Mouse (Mus musculus): ENCODE measurements around the gene Brca2. TPM values are rescaled to one million over a fixed set of nuclear protein-coding genes. Genes with fewer than 3 reads are reported as not detected.

The Brca2 gene
- total RNA-seq, 2 experiments from 2014 or later, result 5.7 to 6.0 TPM

DNA sequence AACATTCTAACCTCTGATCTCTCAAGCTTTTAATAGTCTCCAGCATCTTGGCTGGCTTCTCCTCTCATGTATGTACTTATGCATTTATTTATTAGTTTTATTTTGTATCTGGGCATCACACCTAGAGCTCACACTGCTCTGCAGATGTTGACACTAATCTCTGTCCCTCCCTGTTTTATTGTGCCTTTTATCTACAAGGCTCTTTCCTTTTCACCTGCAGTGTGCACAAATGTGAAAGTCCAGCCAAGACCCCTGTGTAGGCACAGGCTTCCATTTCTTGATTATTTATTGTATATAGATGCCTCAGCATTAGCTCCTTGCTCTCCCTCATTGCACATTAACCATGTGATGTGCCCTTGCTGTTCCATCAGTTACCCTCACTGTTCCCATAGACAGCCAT, 38.9 kb downstream of the Brca2 start:
- DNase-seq (ENCODE audit: low spot score in 2 of 2), result no peak
- intact Hi-C loops (cut with DNase I), result no loop called here

DNA sequence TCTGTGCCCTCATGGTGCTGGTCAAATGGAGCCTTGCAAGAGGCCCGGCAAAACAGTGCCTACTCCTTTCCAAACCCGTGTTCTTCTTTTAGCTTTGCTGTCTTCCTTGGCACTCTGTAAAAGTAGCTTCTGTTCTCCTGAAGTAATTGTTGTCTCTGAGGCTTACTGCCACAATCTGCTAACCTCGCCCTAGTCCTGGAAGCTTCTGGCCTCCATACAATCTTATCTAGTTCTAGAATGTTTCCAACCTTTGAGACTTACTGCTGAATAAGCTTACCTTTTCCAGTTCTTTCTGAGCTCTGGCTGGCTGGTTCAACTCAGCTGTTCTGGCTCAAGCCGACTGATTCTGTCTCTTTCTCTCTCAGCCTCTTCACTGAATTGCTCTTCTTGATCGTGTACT, 39.4 kb downstream of the Brca2 start:
- intact Hi-C loops (cut with DNase I), result no loop called here

DNA sequence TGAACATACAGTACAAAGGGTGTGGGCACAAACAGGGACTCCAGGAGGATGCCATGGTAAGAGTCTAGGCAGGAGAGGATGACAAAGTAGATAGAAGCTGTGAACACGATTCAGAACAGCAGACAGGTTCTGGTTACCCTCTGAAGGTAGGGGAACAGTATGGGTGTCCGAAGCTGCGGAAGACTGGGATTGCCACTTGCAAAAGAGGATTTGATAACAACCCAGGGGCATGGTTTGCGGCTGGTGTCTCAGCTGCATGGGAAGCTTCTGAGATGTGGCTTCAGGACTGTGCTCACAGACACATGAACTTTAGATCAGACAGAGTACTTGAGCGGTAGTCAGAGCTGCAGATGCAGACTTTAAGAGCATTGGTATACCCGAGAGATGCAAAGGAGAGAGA, 42.0 kb downstream of the Brca2 start:
- intact Hi-C loops (cut with DNase I), result no loop called here

More for the DNA sequence above, 39.4 kb downstream of the Brca2 start:
- no peak for DNase-seq (ENCODE audit: low spot score in 2 of 2)

DNA sequence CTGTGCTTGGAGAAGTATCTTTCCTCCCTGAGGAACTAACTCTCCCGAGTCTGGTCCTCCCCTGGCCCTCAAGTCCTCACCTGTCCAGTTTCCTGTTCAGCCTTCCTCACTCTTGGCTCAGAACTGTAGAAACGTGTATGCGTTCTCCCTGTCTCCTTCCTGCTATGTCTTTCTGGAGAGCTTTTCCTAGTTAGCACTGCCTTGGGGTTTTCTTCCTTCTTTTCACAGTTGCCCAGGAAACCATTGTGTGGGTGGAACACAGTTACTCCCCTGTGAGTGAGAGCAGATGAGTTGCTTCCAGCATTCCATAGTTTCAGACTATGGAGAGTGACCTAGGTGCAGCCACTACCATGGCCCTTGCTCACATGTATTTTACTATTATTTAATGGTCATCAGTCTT, 43.8 kb downstream of the Brca2 start:
- intact Hi-C loops (cut with DNase I), result no loop called here
- DNase-seq (ENCODE audit: low spot score in 2 of 2), result peak; percentile 62 to 90

More for the DNA sequence above, 42.0 kb downstream of the Brca2 start:
- DNase-seq (ENCODE audit: low spot score in 2 of 2), result no peak

DNA sequence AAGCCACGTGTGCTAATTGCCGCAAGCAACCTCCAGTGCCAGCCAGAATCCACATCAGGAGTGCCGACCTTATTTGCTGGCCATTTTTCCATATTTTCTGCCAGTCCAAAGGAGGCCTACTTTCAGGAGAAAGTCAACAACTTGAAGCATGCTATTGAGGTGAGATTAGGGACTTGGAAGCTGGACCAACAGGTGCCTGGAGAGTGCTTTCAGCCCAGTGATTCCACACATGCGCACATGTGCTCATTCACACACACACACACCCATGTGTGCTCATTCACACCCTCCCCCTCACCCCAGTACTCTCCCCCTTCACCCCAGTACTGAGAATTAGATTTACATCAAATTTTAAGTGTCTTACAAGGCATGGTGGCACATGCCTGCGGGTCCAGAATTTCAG, 44.5 kb downstream of the Brca2 start:
- intact Hi-C loops (cut with DNase I), result no loop called here
- DNase-seq (ENCODE audit: low spot score in 2 of 2), result no peak

DNA sequence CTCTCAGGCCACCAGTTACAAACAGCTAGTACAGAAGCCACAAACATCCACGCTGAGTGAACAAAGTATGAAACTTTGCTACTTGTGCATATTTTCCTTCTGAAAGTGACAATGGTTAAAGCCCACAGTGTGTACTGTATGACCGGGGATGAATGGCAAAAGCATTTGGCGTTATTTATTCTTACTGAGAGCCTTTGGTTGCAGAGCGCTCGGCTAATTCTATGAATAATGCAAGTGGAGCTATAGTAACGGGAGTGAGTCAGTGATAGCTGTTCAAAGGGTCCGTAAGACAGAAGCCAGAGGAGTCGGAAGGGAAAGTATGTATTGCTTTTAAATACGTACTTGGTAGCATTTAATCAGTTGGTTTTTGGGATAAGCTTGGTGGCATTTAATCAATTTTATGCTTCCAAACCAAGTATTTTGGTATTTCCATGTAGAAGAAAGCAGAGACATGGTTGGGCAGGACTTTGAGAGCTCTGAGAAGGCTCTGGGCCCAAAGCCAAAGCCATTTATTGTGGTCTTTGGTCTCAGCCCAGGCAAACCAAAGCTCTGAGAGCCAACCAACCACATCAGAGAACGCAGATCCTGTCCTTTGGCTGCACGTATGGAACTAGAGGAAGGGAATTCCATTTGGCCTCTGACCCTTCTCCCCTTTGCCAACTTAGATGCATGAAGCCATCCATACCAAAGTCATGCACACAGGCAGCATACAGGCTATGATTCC, 48.2 kb downstream of the Brca2 start:
- intact Hi-C loops (cut with DNase I), result no loop called here
- DNase-seq (ENCODE audit: low spot score in 2 of 2), result no peak

GRCm38 (mm10) chr5:150574403-150574802, 52.0 kb downstream of the Brca2 start:
- intact Hi-C loops (cut with DNase I), result no loop called here
- DNase-seq (ENCODE audit: low spot score in 2 of 2), result no peak

- DNase-seq (ENCODE audit: low spot score in 2 of 2), result no peak
- intact Hi-C loops (cut with DNase I), result no loop called here
Observed at GRCm38 (mm10) chr5:150574885-150575284, 52.5 kb downstream of the Brca2 start.

GRCm38 (mm10) chr5:150576832-150577231, 54.4 kb downstream of the Brca2 start:
- DNase-seq (ENCODE audit: low spot score in 2 of 2), result no peak
- intact Hi-C loops (cut with DNase I), result no loop called here

DNA sequence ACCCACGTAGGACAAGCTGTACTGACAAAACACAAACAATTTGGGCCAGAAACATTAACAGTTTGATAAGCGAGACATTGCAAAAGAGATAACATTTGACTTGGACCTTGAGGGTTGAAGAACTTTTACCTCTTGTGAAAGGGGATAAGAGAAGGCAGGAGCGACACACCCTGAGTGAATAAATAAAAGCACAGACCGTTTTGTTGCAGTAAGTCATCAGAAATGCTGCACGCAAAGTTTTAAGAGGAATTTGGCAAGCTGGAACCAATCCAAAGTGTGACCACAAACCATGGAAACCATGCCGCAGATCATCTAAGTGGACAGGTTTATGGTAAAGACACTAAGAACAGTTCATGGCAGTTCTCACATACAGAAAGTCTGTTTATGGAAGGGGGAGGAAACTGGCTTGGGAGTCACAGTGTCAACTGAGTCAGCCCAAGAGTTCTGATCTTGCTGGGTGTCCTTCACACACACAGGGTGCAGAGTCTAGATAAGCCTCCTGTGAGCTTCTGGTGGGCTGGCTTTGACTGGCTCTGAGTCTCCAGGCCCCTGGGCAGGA, 56.3 kb downstream of the Brca2 start:
- no peak for DNase-seq (ENCODE audit: low spot score in 2 of 2)
- intact Hi-C loops (cut with DNase I), result no loop called here

GRCm38 (mm10) chr5:150581180-150581579, 58.8 kb downstream of the Brca2 start:
- intact Hi-C loops (cut with DNase I), result no loop called here
- no peak for DNase-seq (ENCODE audit: low spot score in 2 of 2)

GRCm38 (mm10) chr5:150583181-150583580, 60.8 kb downstream of the Brca2 start:
- intact Hi-C loops (cut with DNase I), result no loop called here
- no peak for DNase-seq (ENCODE audit: low spot score in 2 of 2)

- peak in 1 of 2 experiments; percentile 48 for DNase-seq (ENCODE audit: low spot score in 2 of 2)
- intact Hi-C loops (cut with DNase I), result no loop called here
Observed at GRCm38 (mm10) chr5:150583622-150584336, 61.3 kb downstream of the Brca2 start.

GRCm38 (mm10) chr5:150584337-150584729, 61.9 kb downstream of the Brca2 start:
- no peak for DNase-seq (ENCODE audit: low spot score in 2 of 2)
- intact Hi-C loops (cut with DNase I), result no loop called here

DNA sequence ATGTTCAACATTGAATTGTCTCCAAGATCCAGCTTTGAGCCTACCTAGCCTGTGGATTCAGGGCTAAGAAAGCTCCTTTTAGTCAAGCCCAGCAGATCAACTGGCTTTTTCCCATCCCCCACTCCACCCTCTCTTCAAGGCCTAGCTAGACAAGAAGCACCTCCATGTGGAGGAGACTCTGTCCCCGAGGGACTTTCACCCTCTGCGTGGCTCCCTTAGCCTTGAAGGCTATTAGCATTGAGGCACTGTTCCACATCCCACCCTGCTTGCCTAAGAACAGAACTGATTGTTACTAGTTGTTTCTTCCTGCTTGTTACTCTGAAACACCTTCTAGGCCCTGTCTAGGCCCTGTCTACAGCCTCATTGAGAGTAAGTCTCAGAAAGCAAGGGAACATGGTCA, 67.5 kb downstream of the Brca2 start:
- intact Hi-C loops (cut with DNase I), result no loop called here
- no peak for DNase-seq (ENCODE audit: low spot score in 2 of 2)

- intact Hi-C loops (cut with DNase I), result no loop called here
- no peak for DNase-seq (ENCODE audit: low spot score in 2 of 2)
Observed at GRCm38 (mm10) chr5:150592186-150592903, 69.9 kb downstream of the Brca2 start.

- intact Hi-C loops (cut with DNase I), result no loop called here
- DNase-seq (ENCODE audit: low spot score in 2 of 2), result peak; percentile 58 to 61
Observed at GRCm38 (mm10) chr5:150592904-150593755, 70.7 kb downstream of the Brca2 start.

DNA sequence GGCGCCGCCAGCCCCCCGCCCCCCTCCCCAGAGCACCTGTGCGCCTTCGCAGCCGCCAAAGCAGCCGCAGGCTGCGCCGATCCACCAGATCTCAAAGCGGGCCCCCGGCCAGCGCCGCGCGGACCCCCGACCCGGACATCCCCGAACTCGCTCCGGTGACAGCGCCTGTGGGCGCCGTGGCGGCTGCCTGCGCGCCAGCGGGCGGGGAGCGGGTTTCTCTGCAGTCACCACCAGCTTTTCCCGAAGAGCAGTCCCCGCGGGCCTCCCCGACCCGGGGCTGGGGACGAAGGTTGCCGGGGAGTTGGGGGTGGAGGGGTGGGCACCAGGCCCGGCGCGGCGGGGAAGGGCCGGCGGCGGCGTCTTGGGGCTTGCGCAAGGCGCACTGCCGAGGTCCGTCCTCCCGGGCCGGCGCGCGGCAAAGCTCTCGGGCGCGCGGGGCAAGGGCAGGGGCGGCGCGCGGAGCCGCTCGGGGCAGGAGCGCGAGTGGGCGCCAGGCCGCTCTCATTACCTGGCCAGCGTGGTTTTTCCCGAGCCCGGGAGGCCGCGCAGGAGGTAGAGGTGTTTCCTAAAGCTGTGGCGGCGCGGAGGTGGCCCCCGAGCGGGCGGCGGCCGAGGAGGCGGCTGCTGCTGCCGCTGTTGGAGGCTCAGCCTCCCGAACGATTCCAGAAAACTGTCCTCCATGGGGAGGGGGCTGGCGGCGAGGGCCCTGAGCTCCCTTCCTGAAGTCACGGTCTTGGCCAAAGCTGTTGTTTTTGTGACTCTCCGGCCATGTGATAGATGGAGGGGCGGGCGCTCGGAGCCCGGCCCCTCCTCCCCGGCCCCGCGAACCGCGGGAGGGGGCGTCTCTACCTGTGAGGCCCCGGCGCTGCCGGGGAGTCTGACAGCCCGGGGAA, 71.6 kb downstream of the Brca2 start:
- intact Hi-C loops (cut with DNase I), result no loop called here
- DNase-seq (ENCODE audit: low spot score in 2 of 2), result peak; percentile 68 to 72
